Mouse (Mus musculus) midbrain, embryonic 14.5 days (tissue): ENCODE data around the gene Gm11992. TPM values are rescaled to one million over a fixed set of nuclear protein-coding genes. Genes with fewer than 3 reads are reported as not detected.

ENCODE experiments used
- ATAC-seq: fragments of 200-750 bp; cut with Nextera tagmentation; 2 replicates; pipeline ENCODE4 v1.8.0; 2017; ENCODE audit warnings: moderate number of reproducible peaks, moderate library complexity; ENCODE audit not compliant: low FRiP score, low TSS enrichment
- DNase-seq: peaks from one replicate; pipeline ENCODE4 v3.0.0-alpha.2; 2015
- H3K27ac ChIP-seq: fragments of 300-500 bp; sonication (generic); replicated peaks from 2 replicates; pipeline ENCODE4 v1.5.1; 2014; ENCODE audit warnings: mild to moderate bottlenecking, low read depth, low read length, moderate library complexity
- H3K27me3 ChIP-seq: fragments of 300-500 bp; sonication (generic); 2 replicates; pipeline ENCODE4 v1.6.1; 2014; ENCODE audit warnings: low read length, control low read depth, mixed read lengths; ENCODE audit not compliant: control insufficient read depth, insufficient read depth
- H3K36me3 ChIP-seq: fragments of 300-500 bp; sonication (generic); 2 replicates; pipeline ENCODE4 v1.6.1; 2014; ENCODE audit warnings: low read length, control low read depth; ENCODE audit not compliant: control insufficient read depth, insufficient read depth
- H3K4me1 ChIP-seq: fragments of 300-500 bp; sonication (generic); 2 replicates; pipeline ENCODE4 v1.6.1; 2014; ENCODE audit warnings: mild to moderate bottlenecking, antibody characterized with exemption, low read length, control low read depth; ENCODE audit not compliant: control insufficient read depth, insufficient read depth
- H3K4me2 ChIP-seq: fragments of 300-500 bp; sonication (generic); 2 replicates; pipeline ENCODE4 v1.6.1; 2014; ENCODE audit warnings: mild to moderate bottlenecking, low read length, moderate library complexity
- H3K4me3 ChIP-seq: fragments of 300-500 bp; sonication (generic); replicated peaks from 2 replicates; pipeline ENCODE4 v1.5.1; 2014; ENCODE audit warnings: low read depth, low read length
- H3K9ac ChIP-seq: fragments of 300-500 bp; sonication (generic); replicated peaks from 2 replicates; pipeline ENCODE4 v1.6.1; 2014; ENCODE audit warnings: mild to moderate bottlenecking, low read length, moderate library complexity
- H3K9me3 ChIP-seq: fragments of 300-500 bp; sonication (generic); 2 replicates; pipeline ENCODE4 v1.6.1; 2016; ENCODE audit warnings: low read length, control low read depth, mixed read lengths; ENCODE audit not compliant: control insufficient read depth
- WGBS: fragments of 180-500 bp; shearing (Covaris S2); extraction: QIAGEN DNeasy Blood & Tissue Kit; methylation state at CpG from one replicate; pipeline ENCODE4 v1.1.7; 2014; 5-methylcytosine and 5-hydroxymethylcytosine counted together
- polyA plus RNA-seq: library from polyadenylated mRNA; unstranded; fragments of >200 nt; fragmentation: Nextera tagmentation; extraction: Ambion mirVana; gene quantifications from 2 replicates; pipeline ENCODE4 v1.2.1, GENCODE M21; 2014

The Gm11992 gene
- polyA plus RNA-seq: 0.97 and 1.2 TPM in 2 replicates

DNA sequence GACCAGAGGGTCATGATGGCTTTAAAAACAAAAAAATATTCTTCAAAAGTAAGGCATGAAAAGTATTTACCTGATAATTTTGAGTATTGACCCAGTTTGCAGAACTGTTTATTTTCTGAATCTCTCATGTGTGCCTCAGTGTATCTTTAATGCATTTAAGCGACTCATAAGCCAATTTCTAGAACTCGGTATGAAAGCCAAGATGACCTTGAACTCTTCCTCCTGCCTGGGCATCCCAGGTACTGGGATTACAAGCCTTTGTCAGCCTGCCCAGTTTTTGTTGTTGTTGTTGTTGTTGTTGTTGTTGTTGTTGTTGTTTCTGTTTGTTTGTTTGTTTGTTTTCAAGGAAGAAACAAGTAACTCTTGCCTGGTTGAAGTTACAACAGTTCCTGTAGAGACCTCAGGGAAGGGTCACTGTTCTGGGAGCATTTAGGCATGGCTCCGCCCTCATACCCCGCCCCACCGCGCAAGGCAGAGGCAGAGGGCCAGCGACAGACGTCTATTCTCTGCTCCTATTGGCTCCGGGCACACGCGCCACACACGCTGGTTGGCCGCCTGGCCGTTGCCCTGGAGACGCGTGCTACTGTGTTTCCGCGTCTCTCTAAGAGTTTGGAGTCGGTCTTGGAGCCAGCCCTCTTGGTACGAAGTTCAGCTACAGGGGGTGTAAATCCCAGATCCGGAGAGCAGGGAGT is at the start of gene Gm11992:
TSS of gene Gm11992 (plus strand) at position 584 of the 692 bp plus-strand sequence.
- ATAC-seq (peak; percentile 100), DNase-seq (peak; percentile 91)
- Histone ChIP-seq H3K9ac (peak within 1 kb of the TSS; percentile 35), H3K27ac (no peak within 1 kb of the TSS), H3K27me3 (peaks cover 8% of the 10 kb centered on the region; the same call in 1 of the 2 replicates), H3K36me3 (no peaks in the 10 kb centered on the region), H3K4me3 (peak within 1 kb of the TSS; percentile 54), H3K4me1 (peaks cover 9% of the 10 kb centered on the region; the same call in 1 of the 2 replicates), H3K9me3 (no peaks in the 10 kb centered on the region), H3K4me2 (peak within 1 kb of the TSS; percentile 99)
- WGBS: 4% methylated on average over 21 of the region's 21 CpGs

DNA sequence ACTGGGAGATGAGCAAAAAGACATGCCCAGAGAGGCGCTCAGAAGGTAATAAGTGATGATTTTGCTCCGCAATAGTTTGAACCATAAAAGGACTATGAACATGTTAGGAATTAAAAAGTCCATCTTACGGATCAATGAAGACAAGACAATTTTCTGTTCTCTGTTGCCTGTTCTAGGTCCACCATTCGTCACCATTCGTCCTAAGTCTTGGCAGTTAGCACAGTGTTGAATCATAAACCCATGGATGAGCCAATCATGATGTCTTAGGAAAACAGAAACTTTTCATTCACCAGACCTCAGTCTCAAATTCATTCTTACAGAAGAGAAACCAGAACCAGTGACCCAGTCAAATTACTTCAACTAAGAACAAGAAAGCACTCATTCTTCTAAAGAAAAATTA is 39.6 kb upstream of the Gm11992 start:
- H3K36me3 ChIP-seq: peaks cover 19% of the 10 kb centered on the region
- ATAC-seq (no peak), DNase-seq (no peak)
- no peak overlapping the region for H3K9ac ChIP-seq
- H3K4me2 ChIP-seq: no peak overlapping the region
- H3K4me3 ChIP-seq: no peak overlapping the region
- WGBS: 98% methylated on average over 5 of the region's 5 CpGs
- H3K9me3 ChIP-seq: no peaks in the 10 kb centered on the region
- H3K27ac ChIP-seq: no peak overlapping the region
- peaks cover 8% of the 10 kb centered on the region; the same call in 1 of the 2 replicates for H3K4me1 ChIP-seq
- H3K27me3 ChIP-seq: no peaks in the 10 kb centered on the region

DNA sequence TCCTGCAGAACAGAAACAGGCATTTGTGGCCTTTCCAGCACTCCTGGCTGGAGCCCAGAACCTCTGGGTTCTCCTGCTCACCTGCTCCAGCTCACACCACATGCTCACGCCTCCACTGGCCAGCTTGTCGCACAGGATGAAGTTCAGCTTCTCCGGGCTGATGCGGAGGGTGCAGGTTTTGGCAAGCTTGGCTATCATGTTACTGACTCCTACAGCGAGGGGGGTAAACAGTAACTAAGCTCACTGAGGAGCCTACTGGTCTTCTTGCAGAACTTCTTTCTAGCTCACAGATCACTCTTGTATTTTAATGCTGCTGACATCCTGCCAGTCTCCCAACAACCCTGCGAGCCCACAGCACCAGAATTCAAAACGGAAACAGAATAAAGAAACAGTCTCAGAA is 38.0 kb upstream of the Gm11992 start:
- no peaks in the 10 kb centered on the region for H3K27me3 ChIP-seq
- peaks cover 8% of the 10 kb centered on the region; the same call in 1 of the 2 replicates for H3K4me1 ChIP-seq
- DNase-seq (peak; percentile 44), ATAC-seq (peak; percentile 55; the same call in 1 of the 2 replicates)
- 0% methylated on average over 7 of the region's 7 CpGs for WGBS
- H3K36me3 ChIP-seq: peaks cover 8% of the 10 kb centered on the region; the same call in 1 of the 2 replicates
- peak overlapping the region; percentile 79 for H3K9ac ChIP-seq
- no peaks in the 10 kb centered on the region for H3K9me3 ChIP-seq
- peak overlapping the region; percentile 80 for H3K4me2 ChIP-seq
- peak overlapping the region; percentile 70 for H3K27ac ChIP-seq
- peak overlapping the region; percentile 66 for H3K4me3 ChIP-seq

GRCm38 (mm10) chr11:9010853-9011339 is 37.5 kb upstream of the Gm11992 start, which contains the start of gene Hus1:
Gene Hus1 (minus strand): TSS chr11:9011191.
- WGBS: 0% methylated on average over 43 of the region's 43 CpGs
- ATAC-seq (peak; percentile 92), DNase-seq (peak; percentile 87)
- Histone ChIP-seq H3K27me3 (no peaks in the 10 kb centered on the region), H3K4me3 (peak within 1 kb of the TSS; percentile 66), H3K9ac (peak within 1 kb of the TSS; percentile 79), H3K36me3 (peaks cover 8% of the 10 kb centered on the region; the same call in 1 of the 2 replicates), H3K4me2 (peak within 1 kb of the TSS; percentile 80), H3K4me1 (peaks cover 8% of the 10 kb centered on the region; the same call in 1 of the 2 replicates), H3K27ac (peak within 1 kb of the TSS; percentile 70), H3K9me3 (no peaks in the 10 kb centered on the region)

- no peaks in the 10 kb centered on the region for H3K9me3 ChIP-seq
- ATAC-seq (peak; percentile 40), DNase-seq (no peak)
- H3K4me1 ChIP-seq: peaks cover 8% of the 10 kb centered on the region; the same call in 1 of the 2 replicates
- H3K27ac ChIP-seq: no peak overlapping the region
- H3K9ac ChIP-seq: peak overlapping the region; percentile 79
- H3K4me2 ChIP-seq: peak overlapping the region; percentile 80
- WGBS: under 1% methylated on average over 3 of the region's 3 CpGs
- H3K27me3 ChIP-seq: no peaks in the 10 kb centered on the region
- 0 out of 2 replicates have a peak, but pooled peaks cover 4% of the 10 kb centered on the region for H3K36me3 ChIP-seq
- H3K4me3 ChIP-seq: peak overlapping the region; percentile 66
Measured at GRCm38 (mm10) chr11:9011348-9011747, 37.0 kb upstream of the Gm11992 start.

DNA sequence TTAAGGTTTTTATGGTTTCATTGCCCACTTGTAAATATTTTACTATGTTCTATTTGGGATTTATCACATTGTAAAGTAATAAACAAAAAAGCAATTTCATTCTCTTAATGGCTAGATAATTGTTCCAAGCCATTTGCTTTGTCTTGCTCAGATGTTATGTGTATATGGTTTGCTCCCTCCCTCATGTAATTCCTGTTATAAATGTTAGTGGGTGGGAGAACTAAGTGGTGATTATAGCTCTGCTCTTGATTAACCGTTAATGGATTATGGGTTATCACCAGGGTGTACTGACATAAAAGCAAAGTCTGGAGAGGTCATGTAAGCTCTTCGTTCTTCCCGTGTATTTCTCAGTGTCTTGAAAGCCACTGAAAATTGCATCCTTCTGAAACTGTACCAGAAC is 33.7 kb upstream of the Gm11992 start:
- no peak overlapping the region for H3K4me2 ChIP-seq
- DNase-seq (no peak), ATAC-seq (no peak)
- H3K27ac ChIP-seq: no peak overlapping the region
- no peak overlapping the region for H3K9ac ChIP-seq
- peaks cover 6% of the 10 kb centered on the region; the same call in 1 of the 2 replicates for H3K4me1 ChIP-seq
- 90% methylated on average over 3 of the region's 3 CpGs for WGBS
- no peaks in the 10 kb centered on the region for H3K27me3 ChIP-seq
- H3K4me3 ChIP-seq: no peak overlapping the region
- no peaks in the 10 kb centered on the region for H3K36me3 ChIP-seq
- H3K9me3 ChIP-seq: no peaks in the 10 kb centered on the region

GRCm38 (mm10) chr11:9018491-9019267 is 29.7 kb upstream of the Gm11992 start:
- Histone ChIP-seq H3K27ac (no peak overlapping the region), H3K9me3 (no peaks in the 10 kb centered on the region), H3K9ac (no peak overlapping the region), H3K4me1 (no peaks in the 10 kb centered on the region), H3K27me3 (no peaks in the 10 kb centered on the region), H3K36me3 (no peaks in the 10 kb centered on the region), H3K4me3 (no peak overlapping the region), H3K4me2 (no peak overlapping the region)
- ATAC-seq (no peak), DNase-seq (no peak)
- WGBS: 80% methylated on average over 6 of the region's 6 CpGs

GRCm38 (mm10) chr11:9020207-9020606 is 28.2 kb upstream of the Gm11992 start:
- Histone ChIP-seq H3K4me1 (no peaks in the 10 kb centered on the region), H3K27ac (no peak overlapping the region), H3K27me3 (no peaks in the 10 kb centered on the region), H3K36me3 (no peaks in the 10 kb centered on the region), H3K4me2 (no peak overlapping the region), H3K9me3 (no peaks in the 10 kb centered on the region), H3K4me3 (no peak overlapping the region), H3K9ac (no peak overlapping the region)
- 92% methylated on average over 5 of the region's 5 CpGs for WGBS
- DNase-seq (no peak), ATAC-seq (no peak)
